Mouse (Mus musculus) lung, adult 2 months (tissue): ENCODE measurements around the gene Sectm1b. TPM values are rescaled to one million over a fixed set of nuclear protein-coding genes. Genes with fewer than 3 reads are reported as not detected.
"Not testable (repeated sequence)": the region's sequence is repeated elsewhere in the genome, so short reads cannot be mapped to it uniquely, and the experiment has no call there.

Source experiments
- DNase-seq: peaks from one replicate; pipeline ENCODE4 v3.0.0; 2022
- H3K4me1 ChIP-seq: fragments of 200-500 bp; 2 replicates; pipeline ENCODE4 v1.6.1; 2011; ENCODE audit warnings: low read length; ENCODE audit not compliant: control insufficient read depth, insufficient read depth
- H3K4me3 ChIP-seq: fragments of 200-500 bp; replicated peaks from 2 replicates; pipeline ENCODE3; 2011; ENCODE audit warnings: low read depth, mild to moderate bottlenecking, control low read depth, low read length; ENCODE audit errors: extremely low read depth
- CTCF ChIP-seq: fragments of 200-500 bp; IDR thresholded peaks from 2 replicates; pipeline ENCODE4 v1.5.1; 2011; ENCODE audit warnings: mild to moderate bottlenecking, low read length, control low read depth; ENCODE audit not compliant: insufficient read depth
- POLR2A ChIP-seq: fragments of 200-500 bp; IDR thresholded peaks from 2 replicates; pipeline ENCODE4 v1.6.1; 2011; ENCODE audit warnings: low read depth, mild to moderate bottlenecking, control low read depth, low read length, borderline replicate concordance; ENCODE audit errors: extremely low read depth
- WGBS: fragments of 180-500 bp; shearing (Covaris S2); methylation state at CpG from one replicate; pipeline ENCODE4 v1.1.7; 2018; 5-methylcytosine and 5-hydroxymethylcytosine counted together
- polyA plus RNA-seq: library from polyadenylated mRNA; depleted of rRNA; stranded (reverse); fragments of >200 nt; gene quantifications from 2 replicates; pipeline ENCODE4 v1.2.3, GENCODE M21; 2012

Sectm1b gene
- polyA plus RNA-seq, 1 experiment = 0.06 TPM

DNA sequence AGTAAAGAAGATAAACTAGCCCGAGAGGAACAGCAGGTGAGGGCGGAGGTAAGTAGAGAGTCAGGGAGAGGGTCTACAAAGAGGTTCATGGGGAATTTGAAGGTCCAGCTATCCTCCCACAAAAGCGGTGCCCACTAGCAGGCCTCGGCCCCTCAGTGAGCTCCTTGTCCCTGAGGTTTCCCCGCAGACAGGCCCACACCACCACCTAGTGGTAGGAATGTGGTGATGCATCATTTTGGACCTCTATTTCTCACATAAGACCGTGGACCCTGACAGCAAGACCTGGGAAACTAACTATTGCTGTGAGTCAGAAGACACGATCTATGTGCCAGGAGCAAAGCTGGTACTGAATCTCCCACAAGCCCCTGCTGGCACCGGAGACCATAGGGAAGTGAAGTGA, 9.8 kb downstream of the Sectm1b start:
- peak; percentile 78 for DNase-seq
- WGBS = 16% methylated on average over 8 of the region's 8 CpGs
- TF ChIP-seq CTCF = peak; percentile 88
- no peak for TF ChIP-seq POLR2A
- Histone ChIP-seq H3K4me1 (no peaks in the 10 kb centered on the region), H3K4me3 (no peak overlapping the region)

DNA sequence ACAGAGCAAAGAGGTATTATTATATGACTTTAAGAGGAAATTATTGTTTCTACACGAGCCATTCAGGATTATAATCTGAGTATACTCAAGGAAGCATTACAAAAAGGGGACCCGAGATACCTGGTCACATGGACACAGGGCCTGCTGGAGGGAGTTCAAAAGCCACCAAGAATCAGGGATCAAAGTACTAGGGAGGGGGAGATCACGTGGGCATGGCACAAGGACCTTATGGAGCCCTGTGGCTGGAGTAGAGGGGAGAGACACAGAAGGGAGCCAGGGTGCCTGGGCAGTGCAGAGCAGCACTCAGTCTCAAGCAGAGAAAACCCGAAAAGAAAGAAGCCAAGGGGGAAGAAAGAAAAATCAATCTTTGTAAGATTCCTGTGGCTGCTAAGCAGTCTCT, 11.0 kb downstream of the Sectm1b start:
- WGBS = 76% methylated on average over 4 of the region's 4 CpGs

DNA sequence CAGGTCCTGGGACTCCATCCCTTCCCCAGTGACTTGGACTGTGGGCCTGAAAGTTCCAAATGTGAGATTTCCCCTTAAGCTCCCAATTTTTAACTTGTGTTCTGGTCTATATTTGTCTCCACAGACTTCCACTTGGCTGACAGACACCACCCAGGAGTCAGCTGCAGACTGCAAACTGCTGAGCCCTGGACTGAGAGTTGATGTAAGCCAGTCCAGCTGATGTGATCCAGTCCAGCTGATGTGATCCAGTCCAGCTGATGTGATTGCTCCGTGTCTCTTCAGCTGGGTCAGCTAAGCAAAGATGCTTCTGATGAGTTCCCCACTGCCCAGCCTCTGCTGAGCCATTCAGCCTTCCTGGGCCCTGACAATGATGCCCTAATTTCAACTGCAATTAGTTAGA, 11.6 kb downstream of the Sectm1b start:
- no peak for DNase-seq
- Histone ChIP-seq H3K4me1 (no peaks in the 10 kb centered on the region), H3K4me3 (no peak overlapping the region)
- WGBS = 48% methylated on average over 1 of the region's 1 CpGs
- no peak for TF ChIP-seq POLR2A
- no peak for TF ChIP-seq CTCF

More for the DNA sequence above, 11.0 kb downstream of the Sectm1b start:
- TF ChIP-seq POLR2A (no peak), CTCF (no peak)
- Histone ChIP-seq H3K4me1 (no peaks in the 10 kb centered on the region), H3K4me3 (no peak overlapping the region)
- DNase-seq = no peak

DNA sequence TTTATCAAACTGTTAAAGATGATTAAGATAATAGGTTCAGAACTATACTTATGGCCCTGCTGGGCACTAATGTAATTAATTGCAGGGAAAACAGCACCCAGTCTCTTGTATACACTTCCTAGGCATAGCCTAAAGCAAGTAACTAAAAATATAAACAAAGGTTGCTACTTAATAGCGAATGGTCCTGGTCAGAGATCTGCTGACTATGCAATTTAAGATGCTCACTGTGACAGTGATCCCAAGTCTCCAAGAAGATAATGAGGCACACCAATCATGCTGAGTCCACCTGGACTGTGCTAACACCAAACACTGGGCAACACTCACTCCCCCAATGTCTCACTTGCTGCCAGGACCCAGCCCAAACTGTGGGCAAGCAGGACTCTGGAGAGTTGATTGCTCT, 13.5 kb downstream of the Sectm1b start:
- Histone ChIP-seq H3K4me3 (no peak overlapping the region), H3K4me1 (no peaks in the 10 kb centered on the region)
- no peak for TF ChIP-seq CTCF
- no peak for TF ChIP-seq POLR2A
- WGBS = 49% methylated on average over 1 of the region's 1 CpGs
- DNase-seq = no peak

DNA sequence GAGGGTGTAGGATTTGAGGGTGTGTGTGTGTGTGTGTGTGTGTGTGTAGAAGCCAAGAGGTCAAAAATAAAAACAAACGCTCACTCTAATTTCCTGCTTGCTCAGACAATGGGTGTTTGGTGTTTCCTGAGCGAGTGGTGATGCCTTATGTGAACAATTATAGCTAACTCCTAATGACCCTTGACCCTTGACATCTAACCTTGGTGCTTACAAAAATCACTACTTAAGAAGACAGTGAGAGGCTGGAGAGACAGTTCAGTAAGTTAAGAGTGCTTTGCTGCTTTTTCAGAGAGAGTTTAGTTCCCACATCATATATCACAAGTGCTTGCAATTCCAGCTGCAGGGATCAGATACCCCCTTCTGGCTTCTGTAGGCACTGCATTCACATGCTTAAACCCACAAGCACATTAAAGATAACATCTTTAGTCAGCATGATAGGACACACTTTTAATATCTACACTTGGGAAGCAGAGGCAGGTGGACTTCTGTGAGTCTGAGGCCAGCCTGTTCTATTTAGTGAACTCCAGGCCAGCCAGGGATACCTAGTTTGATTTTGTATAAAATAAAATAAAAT, 15.5 kb downstream of the Sectm1b start:
- TF ChIP-seq POLR2A = no peak
- TF ChIP-seq CTCF = 0 out of 2 replicates have a peak, but pooled peaks have one; percentile 0
- Histone ChIP-seq H3K4me3 (no peak overlapping the region), H3K4me1 (no peaks in the 10 kb centered on the region)
- DNase-seq = no peak
- WGBS = 48% methylated on average over 2 of the region's 2 CpGs

DNA sequence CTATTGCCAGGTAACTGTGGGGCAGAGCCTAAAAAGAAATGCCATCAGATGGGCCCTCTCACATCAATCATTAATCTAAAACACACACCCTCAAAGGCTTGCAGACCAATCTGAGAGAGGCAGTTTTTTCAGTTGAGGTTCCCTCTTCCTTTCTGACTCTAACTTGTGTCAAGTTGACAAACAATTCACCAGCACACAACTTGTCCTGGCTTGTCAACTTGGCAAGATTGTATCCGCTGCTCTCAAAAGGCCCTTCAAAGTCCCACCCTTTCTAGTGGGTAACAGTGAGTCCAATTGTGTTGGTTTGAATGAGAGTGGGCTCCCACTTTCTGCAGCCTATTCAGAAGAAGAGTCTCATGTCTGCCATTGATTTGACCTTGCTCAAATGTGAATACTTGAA, 18.1 kb downstream of the Sectm1b start:
- TF ChIP-seq POLR2A = no peak
- no peak for TF ChIP-seq CTCF
- H3K4me1 ChIP-seq = no peaks in the 10 kb centered on the region
- DNase-seq = no peak
- 66% methylated on average over 1 of the region's 1 CpGs for WGBS
- no peak overlapping the region for H3K4me3 ChIP-seq

DNA sequence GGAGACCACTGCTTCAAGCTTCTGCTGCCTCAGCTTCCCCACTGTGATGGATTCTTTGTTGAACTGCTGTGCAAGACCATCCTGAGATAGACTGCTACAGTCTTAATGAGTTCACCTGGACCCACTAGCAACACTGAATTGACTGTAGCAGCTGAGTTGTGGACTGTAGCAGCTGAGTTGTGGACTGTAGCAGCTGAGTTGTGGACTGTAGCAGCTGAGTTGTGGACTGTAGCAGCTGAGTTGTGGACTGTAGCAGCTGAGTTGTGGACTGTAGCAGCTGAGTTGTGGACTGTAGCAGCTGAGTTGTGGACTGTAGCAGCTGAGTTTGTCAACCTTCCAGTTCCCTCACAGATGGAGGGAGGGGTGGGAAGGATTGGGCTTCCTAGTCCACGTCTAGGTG, 20.3 kb downstream of the Sectm1b start:
- H3K4me3 ChIP-seq, H3K4me1 ChIP-seq, DNase-seq: not testable (repeated sequence)
- WGBS = 42% methylated on average over 1 of the region's 1 CpGs

DNA sequence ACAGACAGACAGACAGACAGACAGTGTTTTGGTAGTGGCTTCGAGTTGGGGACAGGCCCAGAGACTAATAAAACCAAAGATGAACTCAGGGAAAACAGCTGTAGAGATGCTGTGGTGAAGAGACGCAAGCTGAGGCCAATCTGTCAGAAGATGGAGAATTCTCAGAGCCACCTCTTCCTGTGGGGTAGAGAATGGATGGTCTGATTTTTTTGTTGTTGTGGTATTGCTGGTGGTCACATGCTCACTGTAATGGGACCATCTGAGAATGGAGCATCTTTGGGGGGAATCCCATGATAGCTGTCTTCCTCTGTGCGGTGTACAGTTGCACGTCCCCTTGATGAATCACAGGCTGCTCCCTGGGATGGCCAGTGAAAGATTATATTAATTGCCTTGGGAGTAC, 20.9 kb downstream of the Sectm1b start:
- DNase-seq = no peak
- whole genome bisulfite sequencing = 73% methylated on average over 4 of the region's 4 CpGs
- H3K4me3 ChIP-seq = no peak overlapping the region
- TF ChIP-seq POLR2A (no peak), CTCF (no peak)
- no peaks in the 10 kb centered on the region for H3K4me1 ChIP-seq

DNA sequence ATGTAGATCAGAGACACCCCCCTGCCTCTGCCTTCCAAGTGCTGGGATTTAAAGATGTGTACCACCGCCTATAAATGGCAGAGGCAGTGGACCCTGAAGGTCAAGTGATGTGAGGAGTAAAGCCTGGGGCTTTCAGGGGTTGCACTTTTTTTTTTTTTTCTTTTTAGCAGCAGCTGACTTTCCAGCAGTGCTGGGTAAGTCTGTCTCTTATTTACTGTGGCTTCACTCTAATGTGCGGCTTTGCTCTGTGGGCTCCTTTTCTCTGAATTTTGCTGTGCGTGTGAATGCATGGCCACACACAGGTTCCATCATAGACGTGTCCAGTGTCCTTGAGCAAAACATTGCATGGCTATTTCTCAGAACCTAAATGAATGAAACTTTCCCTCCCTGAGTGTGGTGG, 21.7 kb downstream of the Sectm1b start:
- Histone ChIP-seq H3K4me3 (no peak overlapping the region), H3K4me1 (no peaks in the 10 kb centered on the region)
- no peak for DNase-seq
- 76% methylated on average over 4 of the region's 4 CpGs for WGBS
- TF ChIP-seq CTCF (no peak), POLR2A (no peak)

DNA sequence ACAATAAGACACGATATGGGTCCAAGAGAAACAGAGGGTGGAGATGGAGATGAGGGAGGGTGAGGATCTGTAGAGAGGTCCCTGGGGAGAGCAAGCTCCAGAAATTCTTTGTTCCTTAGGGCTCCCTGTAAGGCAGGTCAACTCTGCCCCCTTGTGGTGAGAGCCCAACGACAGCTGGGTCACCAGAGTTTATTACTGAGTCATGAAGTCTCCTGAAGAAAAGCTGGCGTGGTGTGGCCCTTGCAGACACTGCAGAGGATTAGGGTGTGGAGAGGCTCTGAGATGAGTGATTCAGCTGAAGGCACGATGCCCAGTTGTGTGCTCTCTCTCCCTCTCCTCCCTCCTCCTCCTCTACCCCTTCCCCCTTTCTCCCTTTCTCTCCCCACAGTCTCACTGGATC, 22.2 kb downstream of the Sectm1b start:
- TF ChIP-seq CTCF (peak; percentile 89), POLR2A (no peak)
- H3K4me3 ChIP-seq = no peak overlapping the region
- peak; percentile 76 for DNase-seq
- WGBS = 4% methylated on average over 4 of the region's 4 CpGs
- H3K4me1 ChIP-seq = no peaks in the 10 kb centered on the region
